Mouse (Mus musculus): ENCODE results near the gene Osbpl11.

- TF ChIP-seq CTCF (conservative IDR thresholded peaks at IDR 0.05; ENCODE audit: low read length) (no peak), POU5F1 (IDR thresholded peaks at IDR 0.05; ENCODE audit: borderline replicate concordance, low read length) (no peak), NANOG (IDR thresholded peaks at IDR 0.05; ENCODE audit: borderline replicate concordance, low read length) (no peak)
Measured at GRCm38 (mm10) chr16:33271824-33272223, 87.0 kb downstream of the Osbpl11 start.
